Mouse (Mus musculus): ENCODE measurements at regions not wholly inside any gene's neighbourhood (a gene's known extent, or its start where the extent isn't known, plus 50 kb on each side); places are given as distances from the start of the nearest gene placed in this dataset.

GRCm38 (mm10) chr4:89505368-89505819, 173.8 kb upstream of the Dmrta1 start:
- no peak for DNase-seq (ENCODE audit: low spot score in 2 of 2)

DNA sequence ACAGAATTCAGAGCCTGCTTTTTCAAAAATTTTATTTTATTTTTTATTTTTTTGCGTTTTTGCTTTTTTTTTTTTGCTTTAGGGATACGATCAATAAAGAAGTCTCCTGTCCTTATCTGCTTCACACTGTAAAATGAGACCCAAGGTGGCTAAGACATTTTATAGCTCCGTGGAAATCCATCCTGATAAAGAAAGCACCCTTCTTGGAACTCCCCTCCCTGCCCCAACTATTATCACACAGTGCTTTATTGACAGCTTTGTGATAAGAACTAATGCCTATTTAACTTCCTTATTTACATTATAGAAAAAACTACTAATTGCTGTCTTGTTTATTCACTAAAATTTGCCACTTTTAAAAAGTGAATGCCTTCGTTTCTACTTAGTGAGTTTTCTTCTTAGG, 179.0 kb upstream of the Dmrta1 start:
- DNase-seq (ENCODE audit: low spot score in 2 of 2), result no peak

GRCm38 (mm10) chr4:89490947-89491346, 180.1 kb upstream of the Cdkn2b start:
- DNase-seq (ENCODE audit: low spot score in 2 of 2), result no peak

- no peak for DNase-seq (ENCODE audit: low spot score in 2 of 2)
Measured at GRCm38 (mm10) chr4:89487416-89488165, 176.8 kb upstream of the Cdkn2b start.

DNA sequence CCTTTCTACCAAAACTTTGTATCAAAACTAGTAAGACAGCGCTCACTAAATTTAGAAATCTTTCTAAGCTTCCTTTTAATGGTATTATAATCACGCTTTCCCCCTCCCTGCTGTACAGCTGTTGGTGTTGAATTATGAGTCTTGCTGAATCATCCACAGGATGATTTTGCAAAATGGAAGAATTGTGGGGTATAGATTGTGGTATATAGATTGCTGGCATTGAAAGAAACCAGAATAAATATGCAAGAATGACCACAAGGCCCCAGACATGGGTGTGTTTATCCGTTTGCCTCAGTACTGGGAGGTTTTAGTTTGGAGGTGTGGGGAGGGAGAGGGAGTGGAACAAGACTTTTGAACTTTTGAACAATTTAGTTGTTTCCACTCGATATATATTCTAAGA, 176.1 kb upstream of the Cdkn2b start:
- DNase-seq (ENCODE audit: low spot score in 2 of 2), result no peak

- DNase-seq (ENCODE audit: low spot score in 2 of 2), result no peak
Measured at GRCm38 (mm10) chr4:89485981-89486531, 175.2 kb upstream of the Cdkn2b start.

DNA sequence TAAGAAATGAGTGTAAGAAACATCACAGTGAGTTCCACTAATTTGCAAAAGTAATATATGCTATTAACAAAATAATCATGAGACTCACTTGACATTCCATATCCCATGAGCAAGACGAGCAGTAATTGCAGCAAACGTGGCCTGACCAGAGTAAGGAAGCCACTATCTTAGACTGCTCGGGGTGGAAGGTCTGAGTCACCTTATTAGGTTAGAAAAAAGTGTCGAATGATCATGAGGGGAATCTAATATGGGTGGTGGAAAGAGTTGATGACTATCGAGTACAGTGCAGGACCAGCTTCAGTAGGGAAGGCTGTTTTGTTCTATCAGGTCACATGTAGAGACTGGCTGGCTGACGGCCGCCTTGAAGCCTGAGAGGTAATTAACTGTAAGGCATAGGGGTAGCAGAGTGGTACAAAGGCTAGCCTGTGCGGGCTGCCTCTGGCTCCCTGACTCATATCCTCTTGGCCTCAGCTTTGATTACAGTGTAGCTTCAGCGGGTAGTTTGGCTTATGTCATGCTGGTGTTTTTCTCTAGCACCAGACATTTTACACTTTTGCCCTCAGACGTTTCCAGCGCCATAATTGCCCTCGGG, 167.9 kb upstream of the Cdkn2b start:
- no peak for DNase-seq (ENCODE audit: low spot score in 2 of 2)

DNA sequence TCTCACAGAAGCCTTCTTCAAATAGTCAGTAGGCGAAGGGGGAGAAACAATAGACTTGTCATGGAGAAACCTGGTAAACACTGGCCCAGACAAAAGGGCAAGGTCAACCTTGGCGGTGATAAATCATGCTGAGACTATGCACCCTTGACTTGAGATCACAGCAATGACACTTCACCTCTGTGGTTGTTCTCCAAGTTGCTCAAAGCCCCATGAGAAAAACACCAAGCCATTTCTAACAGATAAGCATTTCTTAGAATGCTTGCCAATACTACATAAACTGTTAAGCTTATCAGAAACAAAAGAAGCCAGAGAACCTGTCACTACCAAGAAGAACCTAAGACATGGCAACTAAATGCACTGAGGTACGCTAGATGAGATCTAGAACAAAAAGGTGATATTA, 165.0 kb upstream of the Cdkn2b start:
- DNase-seq (ENCODE audit: low spot score in 2 of 2), result no peak

GRCm38 (mm10) chr4:89474836-89475541, 164.2 kb upstream of the Cdkn2b start:
- no peak for DNase-seq (ENCODE audit: low spot score in 2 of 2)

DNA sequence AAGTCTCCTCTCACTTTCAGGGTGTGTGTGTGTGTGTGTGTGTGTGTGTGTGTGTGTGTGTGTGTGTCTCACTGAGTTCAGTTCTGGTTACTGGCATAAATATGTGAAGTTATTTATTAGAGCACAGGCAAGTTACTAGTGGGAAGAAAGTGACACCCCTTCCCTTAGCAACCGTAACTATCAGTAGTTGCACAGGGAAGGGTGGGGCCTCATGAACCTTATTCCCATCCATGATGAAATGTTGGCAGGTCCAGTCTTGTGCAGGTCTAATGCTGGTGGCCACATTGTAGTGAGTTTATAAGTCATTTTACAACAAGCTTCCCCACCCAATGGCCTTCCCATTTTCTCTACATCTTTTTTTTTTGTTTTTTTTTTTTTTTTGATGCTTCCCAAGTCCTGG, 160.6 kb upstream of the Cdkn2b start:
- DNase-seq (ENCODE audit: low spot score in 2 of 2), result no peak

DNA sequence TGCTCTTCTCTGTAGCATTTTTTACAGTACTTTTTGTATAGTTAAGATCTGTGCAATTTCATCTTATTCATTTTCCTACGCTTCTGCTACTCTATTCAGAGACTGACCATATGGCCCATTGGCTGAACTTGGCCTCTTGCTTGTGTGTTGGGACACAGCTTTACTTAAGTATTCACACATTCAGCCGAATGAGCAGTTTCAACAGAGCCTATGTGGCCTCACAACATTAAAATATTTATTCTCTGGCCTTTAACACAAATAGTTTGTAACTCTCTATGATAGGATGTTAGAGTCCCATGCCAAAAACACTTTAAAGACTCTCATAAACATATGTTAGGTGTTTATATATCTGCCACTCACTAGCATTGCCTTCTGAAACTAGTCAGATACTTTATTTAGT, 159.9 kb upstream of the Cdkn2b start:
- no peak for DNase-seq (ENCODE audit: low spot score in 2 of 2)

DNA sequence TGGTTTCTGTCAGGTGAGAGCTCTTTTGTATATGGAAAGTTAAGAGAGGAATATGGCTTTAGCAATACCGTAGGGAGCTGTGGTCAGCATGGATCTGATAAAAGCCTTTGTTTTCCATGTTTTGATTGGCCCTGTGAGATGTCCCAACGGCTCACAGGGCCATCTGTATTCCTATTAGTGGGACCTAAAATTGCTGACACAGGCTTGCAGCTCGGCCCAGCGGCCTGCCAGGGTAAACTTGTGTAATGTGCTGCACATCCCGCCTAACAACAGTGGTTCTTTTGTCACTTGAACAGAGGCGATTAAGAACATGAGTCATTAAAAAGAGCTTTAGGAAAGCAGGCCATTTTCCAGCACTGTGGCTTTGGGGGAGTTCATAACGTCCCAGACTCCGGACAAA, 159.0 kb upstream of the Cdkn2b start:
- DNase-seq (ENCODE audit: low spot score in 2 of 2), result no peak

DNA sequence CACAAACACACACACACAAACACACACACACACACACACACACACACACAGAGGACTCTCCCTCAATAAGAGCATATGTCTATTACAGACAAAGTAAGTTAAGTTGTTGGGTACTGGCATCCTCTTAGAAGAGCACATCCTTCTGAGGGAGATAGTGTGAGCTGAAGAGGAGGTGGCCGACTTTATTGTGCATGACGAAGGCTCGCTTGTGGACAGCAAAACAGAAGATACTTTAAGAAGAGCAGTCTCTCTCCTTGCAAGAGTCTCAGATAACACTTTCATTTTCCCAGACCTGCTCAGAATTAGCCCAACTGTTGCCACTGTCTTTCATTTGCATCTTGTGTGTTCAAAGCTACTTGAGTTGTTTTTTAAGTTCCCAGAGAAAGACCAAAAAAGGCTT, 158.6 kb upstream of the Cdkn2b start:
- DNase-seq (ENCODE audit: low spot score in 2 of 2), result no peak

DNA sequence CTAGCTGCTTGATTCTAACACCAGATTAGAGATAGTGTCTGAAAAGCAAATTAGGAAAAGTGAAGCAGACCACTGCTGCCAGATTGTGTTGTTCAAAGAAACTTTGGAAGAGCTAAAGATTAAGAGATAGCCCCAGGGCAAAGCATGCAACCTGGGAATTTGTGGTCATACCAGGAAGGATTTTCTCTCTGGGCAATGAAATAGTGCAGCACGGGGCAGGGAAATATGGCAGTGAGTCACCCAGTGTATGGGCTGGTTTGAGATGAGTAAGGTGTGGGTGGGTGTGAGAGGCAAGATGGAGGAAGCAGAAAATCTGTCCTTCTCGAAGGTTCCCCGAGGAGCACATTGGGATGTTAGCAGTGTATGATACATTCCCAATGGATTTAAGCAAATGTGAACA, 155.9 kb upstream of the Cdkn2b start:
- no peak for DNase-seq (ENCODE audit: low spot score in 2 of 2)

GRCm38 (mm10) chr4:89463121-89463520, 152.3 kb upstream of the Cdkn2b start:
- no peak for DNase-seq (ENCODE audit: low spot score in 2 of 2)

DNA sequence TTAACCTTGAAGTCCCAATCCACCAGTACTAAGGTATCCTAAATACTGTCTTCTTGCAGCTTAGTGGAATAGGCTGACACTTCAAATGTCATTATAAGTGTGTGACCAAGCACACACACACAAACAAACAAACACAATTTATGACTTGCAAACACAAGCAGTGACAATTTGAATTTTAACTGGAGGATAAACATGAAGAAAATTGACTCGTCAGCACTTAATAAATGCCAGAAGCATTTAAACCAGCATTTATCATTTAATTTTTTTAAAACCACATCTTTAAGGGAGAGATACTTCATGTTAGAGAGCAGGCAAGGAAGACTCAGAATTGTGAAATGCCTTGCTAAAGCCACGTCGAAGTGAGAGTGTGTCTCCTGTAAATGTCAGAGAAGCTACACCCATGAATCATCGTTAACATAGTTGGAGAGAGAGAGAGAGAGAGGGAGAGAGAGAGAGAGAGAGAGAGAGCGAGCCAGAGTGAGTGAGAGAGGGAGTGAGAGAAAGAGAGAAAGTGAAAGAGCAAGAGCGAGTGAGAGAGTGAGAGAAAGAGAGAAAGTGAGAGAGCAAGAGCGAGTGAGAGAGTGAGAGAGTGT, 149.4 kb upstream of the Cdkn2b start:
- no peak for DNase-seq (ENCODE audit: low spot score in 2 of 2)

DNA sequence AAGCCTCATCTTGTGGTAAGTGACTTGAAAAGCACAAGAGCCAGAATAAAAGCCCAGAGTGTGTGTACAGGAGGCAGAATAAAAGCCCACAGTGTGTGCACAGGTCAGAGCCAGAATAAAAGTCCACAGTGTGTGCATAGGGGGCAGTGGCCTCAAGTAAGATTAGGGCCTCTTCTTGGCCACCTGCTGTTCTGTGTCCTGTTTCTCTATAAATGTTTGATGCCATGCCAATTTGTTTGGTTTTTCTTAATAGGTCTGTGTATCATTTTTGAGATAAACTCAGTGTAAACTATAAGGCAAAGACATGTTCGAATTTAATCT, 148.5 kb upstream of the Cdkn2b start:
- no peak for DNase-seq (ENCODE audit: low spot score in 2 of 2)

DNA sequence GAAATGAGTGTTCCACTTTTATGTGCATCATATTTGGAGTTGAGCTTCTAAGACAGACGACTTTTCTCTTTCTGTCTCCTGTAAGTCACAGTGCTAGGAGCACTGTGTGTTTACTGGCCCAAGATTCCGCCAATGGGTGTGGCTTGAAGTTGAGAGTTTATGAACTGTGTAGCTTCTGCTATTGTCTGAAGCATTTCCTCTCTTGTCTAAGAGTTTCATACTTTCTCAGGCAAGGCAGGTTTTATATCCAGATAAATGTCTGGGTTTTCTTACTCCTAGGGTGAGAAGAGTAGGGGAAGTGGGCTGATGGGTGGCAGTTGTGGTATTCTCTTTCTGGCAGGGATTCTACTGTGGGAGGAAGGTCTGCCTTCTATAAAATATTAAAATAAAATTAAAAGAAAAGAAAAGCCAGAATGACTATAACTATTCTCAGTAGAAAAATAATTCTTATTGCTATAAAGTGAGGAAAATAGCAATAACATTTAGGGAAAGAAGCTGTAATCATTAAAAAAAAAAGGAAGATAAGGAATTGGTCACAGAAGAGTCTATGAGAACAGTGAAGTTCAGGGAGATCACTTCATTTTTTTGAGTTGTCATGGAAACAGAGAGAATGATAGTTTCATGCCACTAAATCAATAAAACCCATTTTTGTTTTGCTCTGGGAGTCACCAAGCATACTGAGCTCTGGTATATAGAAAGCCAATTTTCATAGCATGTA, 147.9 kb upstream of the Cdkn2b start:
- DNase-seq (ENCODE audit: low spot score in 2 of 2), result no peak

GRCm38 (mm10) chr4:89457861-89458260, 147.0 kb upstream of the Cdkn2b start:
- no peak for DNase-seq (ENCODE audit: low spot score in 2 of 2)

GRCm38 (mm10) chr4:89454926-89455325, 144.1 kb upstream of the Cdkn2b start:
- no peak for DNase-seq (ENCODE audit: low spot score in 2 of 2)

DNA sequence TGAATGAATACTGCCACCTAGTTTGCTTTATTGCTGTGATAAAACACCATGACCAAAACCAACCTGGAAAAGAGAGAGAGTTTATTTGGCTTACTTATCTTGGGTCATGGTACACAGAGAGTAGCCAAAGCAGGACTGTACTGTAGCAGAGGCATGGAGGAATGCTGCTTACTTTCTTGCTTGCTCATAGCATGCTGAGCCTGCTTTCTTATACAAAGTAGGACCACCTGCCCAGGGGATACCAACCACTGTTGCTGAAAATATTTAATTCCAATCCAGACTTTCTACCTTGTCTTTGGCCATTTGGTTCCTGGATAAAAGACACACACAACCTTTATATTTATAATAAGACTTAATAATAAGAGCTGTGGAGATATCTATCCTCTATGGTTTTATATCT, 142.2 kb upstream of the Cdkn2b start:
- no peak for DNase-seq (ENCODE audit: low spot score in 2 of 2)

- no peak for DNase-seq (ENCODE audit: low spot score in 2 of 2)
Measured at GRCm38 (mm10) chr4:89451741-89452140, 140.9 kb upstream of the Cdkn2b start.
